Comparison of ENCODE assay signal across 14 mouse cellular contexts in the genomic region with DNA sequence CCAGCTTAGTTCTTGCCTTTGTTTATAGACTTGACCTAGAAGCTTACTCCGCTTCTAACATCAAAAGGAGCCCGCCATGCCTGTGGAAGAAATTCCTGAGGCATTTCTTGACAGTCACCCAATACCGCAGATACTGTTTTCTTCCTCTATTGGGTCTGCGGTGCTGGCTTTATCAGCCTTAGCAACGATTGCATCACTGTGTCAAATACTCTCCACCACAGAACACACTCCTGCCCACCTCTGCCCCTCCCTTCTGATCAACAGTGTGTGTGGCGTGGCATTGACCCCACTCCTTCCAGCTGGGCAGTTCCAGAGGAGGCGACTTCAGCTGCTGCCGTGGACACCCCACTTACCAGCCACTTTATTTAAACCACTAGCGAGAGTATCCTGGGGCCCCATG. TPM values are rescaled to one million over a fixed set of nuclear protein-coding genes. Genes with fewer than 3 reads are reported as not detected.
A peak's percentile ranks its signal among the peaks of the same experiment; 100 is the strongest.
DNase-seq lines count a peak whose midpoint lies in the region; ATAC-seq and TF ChIP-seq lines count a peak whose summit lies in the region.
"Had no signal": no experiment of that assay in that cellular context is flagged by ENCODE, and none has a peak within 500 bp of the region (broad histone marks: within the 10 kb centered on the region; RNA-seq: fewer than 3 reads in every experiment).

No protein-coding gene starts in this region.

- 69% methylated on average over 9 of the region's 9 CpGs for WGBS in forebrain, embryonic 10.5 days
- WGBS in forebrain, embryonic 11.5 days = 67% methylated on average over 9 of the region's 9 CpGs
- WGBS in midbrain, embryonic 13.5 days = 72% methylated on average over 9 of the region's 9 CpGs
- WGBS in midbrain, embryonic 16.5 days = 66% methylated on average over 9 of the region's 9 CpGs
- 53% methylated on average over 9 of the region's 9 CpGs for WGBS in liver, postnatal 0 days (ENCODE audit: insufficient replicate concordance)
- WGBS in forebrain, embryonic 15.5 days = 54% methylated on average over 9 of the region's 9 CpGs

- no peak for ATAC-seq in forebrain, embryonic 11.5 days (replicated peaks; ENCODE audit: low FRiP score)
- 0 out of 2 replicates have a peak, but pooled peaks have one; percentile 27 for ATAC-seq in midbrain, embryonic 13.5 days
- ATAC-seq in midbrain, embryonic 16.5 days = no peak
- peak; percentile 33; the same call in 1 of the 2 replicates for ATAC-seq in liver, postnatal 0 days
- peak; percentile 17; the same call in 1 of the 2 replicates for ATAC-seq in neutrophil, adult 5-6 weeks (ENCODE audit: extremely low read depth, insufficient number of reproducible peaks, low FRiP score, poor library complexity, severe bottlenecking)
- ATAC-seq in forebrain, embryonic 15.5 days (replicated peaks) = no peak

- H3K27ac ChIP-seq in forebrain, embryonic 10.5 days = 0 out of 2 replicates have a peak overlapping the region, but pooled peaks have one; percentile 20
- no peak overlapping the region for H3K27ac ChIP-seq in forebrain, embryonic 11.5 days (ENCODE audit: low read depth, low read length)
- no peak overlapping the region for H3K27ac ChIP-seq in midbrain, embryonic 13.5 days
- no peak overlapping the region for H3K27ac ChIP-seq in midbrain, embryonic 16.5 days (ENCODE audit: low read length)
- peak overlapping the region; percentile 88 for H3K27ac ChIP-seq in liver, postnatal 0 days (ENCODE audit: low read depth)
- no peak overlapping the region for H3K27ac ChIP-seq in forebrain, embryonic 15.5 days (replicated peaks)

- H3K4me2 ChIP-seq in forebrain, embryonic 11.5 days (ENCODE audit: low read depth, low read length, severe bottlenecking) = no peak overlapping the region
- H3K4me2 ChIP-seq in midbrain, embryonic 13.5 days (replicated peaks) = no peak overlapping the region
- H3K4me2 ChIP-seq in midbrain, embryonic 16.5 days (ENCODE audit: low read length) = no peak overlapping the region
- no peak overlapping the region for H3K4me2 ChIP-seq in liver, postnatal 0 days (ENCODE audit: low read depth, low read length)
- no peak overlapping the region for H3K4me2 ChIP-seq in forebrain, embryonic 15.5 days (replicated peaks)

- H3K4me1 ChIP-seq in forebrain, embryonic 10.5 days = peaks cover 10% of the 10 kb centered on the region
- H3K4me1 ChIP-seq in forebrain, embryonic 11.5 days (replicated peaks; ENCODE audit: control insufficient read depth, insufficient read depth, low read length) = 0 out of 2 replicates have a peak, but pooled peaks cover 2% of the 10 kb centered on the region
- H3K4me1 ChIP-seq in midbrain, embryonic 13.5 days (replicated peaks) = no peaks in the 10 kb centered on the region
- no peaks in the 10 kb centered on the region for H3K4me1 ChIP-seq in midbrain, embryonic 16.5 days (ENCODE audit: control insufficient read depth, insufficient read depth, low read length)
- no peaks in the 10 kb centered on the region; the same call in 1 of the 2 replicates for H3K4me1 ChIP-seq in liver, postnatal 0 days (ENCODE audit: insufficient read depth)
- 0 out of 2 replicates have a peak, but pooled peaks cover 6% of the 10 kb centered on the region for H3K4me1 ChIP-seq in forebrain, embryonic 15.5 days

- H3K4me3 ChIP-seq in forebrain, embryonic 10.5 days = no peak overlapping the region
- no peak overlapping the region for H3K4me3 ChIP-seq in forebrain, embryonic 11.5 days (ENCODE audit: low read depth, low read length)
- H3K4me3 ChIP-seq in midbrain, embryonic 13.5 days (replicated peaks) = no peak overlapping the region
- no peak overlapping the region for H3K4me3 ChIP-seq in midbrain, embryonic 16.5 days (ENCODE audit: low read depth, low read length)
- H3K4me3 ChIP-seq in liver, postnatal 0 days (ENCODE audit: low read depth, low read length) = no peak overlapping the region
- no peak overlapping the region for H3K4me3 ChIP-seq in forebrain, embryonic 15.5 days

- peaks cover 3% of the 10 kb centered on the region; the same call in 1 of the 2 replicates for H3K9me3 ChIP-seq in forebrain, embryonic 10.5 days
- no peaks in the 10 kb centered on the region for H3K9me3 ChIP-seq in forebrain, embryonic 11.5 days (ENCODE audit: control insufficient read depth, low read length)
- peaks cover 5% of the 10 kb centered on the region; the same call in 1 of the 2 replicates for H3K9me3 ChIP-seq in midbrain, embryonic 13.5 days
- no peaks in the 10 kb centered on the region for H3K9me3 ChIP-seq in midbrain, embryonic 16.5 days (replicated peaks; ENCODE audit: control insufficient read depth, low read length, poor library complexity, severe bottlenecking)
- H3K9me3 ChIP-seq in liver, postnatal 0 days (ENCODE audit: low read length) = 0 out of 2 replicates have a peak, but pooled peaks cover 4% of the 10 kb centered on the region
- H3K9me3 ChIP-seq in forebrain, embryonic 15.5 days = no peaks in the 10 kb centered on the region

- no peaks in the 10 kb centered on the region for H3K27me3 ChIP-seq in forebrain, embryonic 10.5 days (ENCODE audit: poor library complexity, severe bottlenecking)
- H3K27me3 ChIP-seq in forebrain, embryonic 11.5 days (ENCODE audit: control insufficient read depth, insufficient read depth, low read length) = no peaks in the 10 kb centered on the region
- H3K27me3 ChIP-seq in midbrain, embryonic 13.5 days = no peaks in the 10 kb centered on the region
- H3K27me3 ChIP-seq in midbrain, embryonic 16.5 days (ENCODE audit: control insufficient read depth, insufficient read depth, low read depth, low read length) = no peaks in the 10 kb centered on the region
- no peaks in the 10 kb centered on the region for H3K27me3 ChIP-seq in liver, postnatal 0 days (ENCODE audit: insufficient read depth, low read length)
- H3K27me3 ChIP-seq in forebrain, embryonic 15.5 days = no peaks in the 10 kb centered on the region

- DNase-seq in forebrain, embryonic 10.5 days (ENCODE audit: extremely low spot score, low spot score) = no peak
- DNase-seq in forebrain, embryonic 11.5 days (ENCODE audit: low spot score) = no peak
- no peak for DNase-seq in liver, postnatal 0 days
- no peak for DNase-seq in layer of hippocampus, postnatal 36 days
- DNase-seq: adrenal gland, postnatal 25 days; cerebellum, postnatal 14 days; gastrocnemius, postnatal 25 days; kidney, postnatal 25 days; right cerebral cortex, adult 18-20 months; thymus, postnatal 36 days had no signal

- H3K9ac ChIP-seq in forebrain, embryonic 11.5 days (ENCODE audit: low read length) = no peak overlapping the region
- H3K9ac ChIP-seq in midbrain, embryonic 13.5 days (replicated peaks) = no peak overlapping the region
- H3K9ac ChIP-seq in midbrain, embryonic 16.5 days (ENCODE audit: low read depth, low read length) = no peak overlapping the region
- H3K9ac ChIP-seq in liver, postnatal 0 days (replicated peaks) = no peak overlapping the region
- no peak overlapping the region for H3K9ac ChIP-seq in forebrain, embryonic 15.5 days (replicated peaks)

- no peak for TF ChIP-seq EP300 in liver, postnatal 0 days (IDR thresholded peaks at IDR 0.05; ENCODE audit: low read depth)

- TF ChIP-seq CTCF in liver, postnatal 0 days (IDR thresholded peaks at IDR 0.05; ENCODE audit: low read depth) = no peak

- H3K36me3 ChIP-seq in forebrain, embryonic 10.5 days (replicated peaks) = no peaks in the 10 kb centered on the region
- H3K36me3 ChIP-seq in forebrain, embryonic 11.5 days (ENCODE audit: control insufficient read depth, insufficient read depth, low read length) = no peaks in the 10 kb centered on the region
- no peaks in the 10 kb centered on the region for H3K36me3 ChIP-seq in midbrain, embryonic 13.5 days
- no peaks in the 10 kb centered on the region for H3K36me3 ChIP-seq in midbrain, embryonic 16.5 days (ENCODE audit: control insufficient read depth, insufficient read depth, low read length)
- no peaks in the 10 kb centered on the region for H3K36me3 ChIP-seq in liver, postnatal 0 days (replicated peaks; ENCODE audit: insufficient read depth, low read length)
- no peaks in the 10 kb centered on the region for H3K36me3 ChIP-seq in forebrain, embryonic 15.5 days

RNA-seq across cellular contexts. Expression of a gene that starts 16.0 kb away (rescaled TPM):
- 1.0 and 1.1 TPM in 2 replicates for polyA plus RNA-seq in forebrain, embryonic 10.5 days (2016; fragmentation: Nextera tagmentation; extraction: Ambion mirVana)
- 0.99 and 1.1 TPM in 2 replicates for polyA plus RNA-seq in forebrain, embryonic 11.5 days (2014; fragmentation: Nextera tagmentation; extraction: Ambion mirVana)
- polyA plus RNA-seq in midbrain, embryonic 13.5 days (2015; fragmentation: Nextera tagmentation; extraction: Ambion mirVana) = 0.24 and 0.47 TPM in 2 replicates
- polyA plus RNA-seq in midbrain, embryonic 16.5 days (2015; fragmentation: Nextera tagmentation; extraction: Ambion mirVana) = 0.22 and 0.54 TPM in 2 replicates
- polyA plus RNA-seq in liver, postnatal 0 days (2015; fragmentation: Nextera tagmentation; extraction: Ambion mirVana) = 30.7 and 31.3 TPM in 2 replicates
- total RNA-seq in neutrophil, adult 5-6 weeks (2017) = 276 and 296 TPM in 2 replicates
- 0.29 and 0.34 TPM in 2 replicates for polyA plus RNA-seq in forebrain, embryonic 15.5 days (2015; fragmentation: Nextera tagmentation; extraction: Ambion mirVana)
- total RNA-seq in layer of hippocampus, postnatal 36 days (2021) = under 1 TPM; 0.17 to 0.25 TPM

Comparison
In these comparisons a context has a peak if more than half of its experiments do, and no peak if none do; other contexts are left out.
1. H3K27ac ChIP-seq: peak in forebrain, embryonic 10.5 days (single experiment) and liver, postnatal 0 days (single experiment); none in forebrain, embryonic 11.5 days (single experiment), midbrain, embryonic 13.5 days (single experiment), midbrain, embryonic 16.5 days (single experiment) and forebrain, embryonic 15.5 days (single experiment).
2. ATAC-seq: peak in midbrain, embryonic 13.5 days (single experiment), liver, postnatal 0 days (single experiment) and neutrophil, adult 5-6 weeks (single experiment); none in forebrain, embryonic 11.5 days (single experiment), midbrain, embryonic 16.5 days (single experiment) and forebrain, embryonic 15.5 days (single experiment).
3. RNA of a gene that starts 16.0 kb away (polyA plus RNA-seq): 30.7 to 31.3 TPM in liver, postnatal 0 days; 1.0 to 1.1 TPM in forebrain, embryonic 10.5 days, 0.99 to 1.1 TPM in forebrain, embryonic 11.5 days, 0.22 to 0.54 TPM in midbrain, embryonic 16.5 days, 0.24 to 0.47 TPM in midbrain, embryonic 13.5 days and 0.29 to 0.34 TPM in forebrain, embryonic 15.5 days; every median in the first group is over 10 times any median in the second.